Mouse (Mus musculus): ENCODE results near the gene Homer3. TPM values are rescaled to one million over a fixed set of nuclear protein-coding genes. Genes with fewer than 3 reads are reported as not detected.

Homer3 gene
- total and polyA plus RNA-seq, 2 experiments from 2014 or later, result 13.8 to 36.4 TPM

DNA sequence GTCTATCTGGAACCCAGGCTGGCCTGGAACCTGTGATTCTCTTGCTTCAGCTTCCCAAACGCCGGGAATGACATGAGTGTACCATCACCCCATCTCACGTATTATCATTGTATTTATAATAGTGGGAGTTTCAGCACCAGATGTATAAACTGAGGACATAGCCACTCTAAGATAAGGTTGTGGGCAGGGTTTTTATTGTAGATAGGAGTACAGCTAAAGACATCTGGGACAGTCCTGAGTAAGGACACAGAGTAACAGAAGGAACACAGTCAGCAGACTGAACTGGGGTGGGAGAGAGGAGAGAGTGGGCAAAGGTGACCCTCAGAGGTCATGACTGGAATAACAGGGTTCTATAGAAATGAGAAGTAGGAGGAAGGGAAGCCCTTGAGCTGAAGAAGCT is 15.0 kb upstream of the Homer3 start:
- no peak for TF ChIP-seq CTCF (IDR thresholded peaks at IDR 0.05)
- WGBS, result 88% methylated on average over 3 of the region's 3 CpGs

DNA sequence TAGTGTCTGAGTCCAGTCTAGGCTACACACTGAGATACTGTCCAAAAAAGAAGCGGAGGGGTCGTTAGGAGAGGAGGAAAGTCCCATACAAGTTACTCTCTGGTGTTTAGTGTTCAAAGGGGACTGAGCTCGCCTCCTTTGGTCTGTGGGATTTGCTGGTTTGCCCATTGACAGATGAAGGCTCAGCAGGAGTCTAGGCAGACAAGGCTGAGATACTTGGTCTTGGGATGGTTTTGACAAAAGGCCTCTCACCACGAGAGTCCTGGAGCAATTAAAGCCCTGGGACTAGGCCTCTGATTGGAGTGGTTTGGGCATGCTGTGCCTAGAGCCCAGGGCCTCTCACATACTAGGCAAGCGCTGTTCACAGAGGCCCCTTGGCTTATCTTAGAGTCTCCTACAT is 14.3 kb upstream of the Homer3 start:
- ATAC-seq (ENCODE audit: low FRiP score), result no peak

More for the DNA sequence above, 15.0 kb upstream of the Homer3 start:
- ATAC-seq (ENCODE audit: low FRiP score) (no peak), DNase-seq (ENCODE audit: low spot score) (no peak)
- H3K27me3 ChIP-seq (ENCODE audit: insufficient read depth, low read length), result no peaks in the 10 kb centered on the region
- H3K9ac ChIP-seq (replicated peaks; ENCODE audit: low read length, poor library complexity, severe bottlenecking), result no peak overlapping the region
- peaks cover 23% of the 10 kb centered on the region for H3K36me3 ChIP-seq (ENCODE audit: insufficient read depth, low read length)
- H3K4me2 ChIP-seq (ENCODE audit: low read depth, low read length, poor library complexity, severe bottlenecking), result no peak overlapping the region
- no peaks in the 10 kb centered on the region for H3K4me1 ChIP-seq (ENCODE audit: insufficient read depth, low read length)
- H3K27ac ChIP-seq (ENCODE audit: low read depth, low read length), result no peak overlapping the region
- no peaks in the 10 kb centered on the region for H3K9me3 ChIP-seq (ENCODE audit: low read length)
- H3K4me3 ChIP-seq (ENCODE audit: low read depth, low read length), result no peak overlapping the region

DNA sequence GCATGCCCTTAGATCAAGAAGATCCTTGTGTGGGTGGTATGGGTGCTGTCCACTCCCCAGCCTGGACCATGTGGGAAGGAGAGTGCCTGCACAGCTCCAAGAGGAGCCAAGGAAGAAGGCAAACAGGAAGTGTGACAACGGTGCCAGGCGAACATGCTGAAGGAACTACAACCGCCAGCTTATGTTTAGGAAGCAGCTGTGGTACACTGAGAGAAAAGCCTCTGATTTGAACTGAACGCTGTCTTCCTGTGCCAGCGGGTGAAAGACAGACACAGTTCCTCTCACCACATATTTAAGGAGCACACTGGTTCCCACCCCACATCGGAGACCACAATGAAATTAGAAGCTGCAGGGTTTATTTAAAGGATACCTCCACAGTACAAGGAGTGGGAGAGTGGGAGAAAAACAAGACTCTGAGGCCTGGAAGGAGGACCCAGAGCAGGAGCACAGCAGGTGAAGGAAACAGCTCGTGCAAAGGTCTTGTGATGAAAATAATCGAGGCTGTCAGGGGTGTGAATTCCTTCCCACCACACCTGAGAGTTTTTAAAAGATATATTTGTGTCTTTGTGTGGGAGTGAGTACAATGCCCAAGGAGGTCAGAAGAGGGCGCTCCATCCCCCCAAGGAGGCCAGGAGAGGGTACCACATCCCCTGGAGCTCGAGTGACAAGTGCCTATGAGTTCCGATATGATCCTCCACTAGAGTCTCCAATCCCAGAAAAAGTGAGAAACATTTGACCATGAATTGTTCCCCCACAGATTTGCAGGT is 13.6 kb upstream of the Homer3 start:
- no peak for ATAC-seq (ENCODE audit: low FRiP score)
- peak; percentile 56 for TF ChIP-seq CTCF (IDR thresholded peaks at IDR 0.05)
- no peak overlapping the region for H3K4me3 ChIP-seq (ENCODE audit: low read depth, low read length)
- H3K4me2 ChIP-seq (ENCODE audit: low read depth, low read length, poor library complexity, severe bottlenecking), result no peak overlapping the region
- no peak for DNase-seq (ENCODE audit: low spot score)
- H3K27me3 ChIP-seq (ENCODE audit: insufficient read depth, low read length), result no peaks in the 10 kb centered on the region
- H3K4me1 ChIP-seq (ENCODE audit: insufficient read depth, low read length), result no peaks in the 10 kb centered on the region
- no peak overlapping the region for H3K9ac ChIP-seq (replicated peaks; ENCODE audit: low read length, poor library complexity, severe bottlenecking)
- H3K27ac ChIP-seq (ENCODE audit: low read depth, low read length), result no peak overlapping the region
- H3K36me3 ChIP-seq (ENCODE audit: insufficient read depth, low read length), result peaks cover 11% of the 10 kb centered on the region; the same call in 1 of the 2 replicates
- no peaks in the 10 kb centered on the region for H3K9me3 ChIP-seq (ENCODE audit: low read length)
- WGBS, result 59% methylated on average over 11 of the region's 11 CpGs

More for the DNA sequence above, 14.3 kb upstream of the Homer3 start:
- TF ChIP-seq CTCF (IDR thresholded peaks at IDR 0.05), result no peak
- peaks cover 17% of the 10 kb centered on the region for H3K36me3 ChIP-seq (ENCODE audit: insufficient read depth, low read length)
- no peak overlapping the region for H3K9ac ChIP-seq (replicated peaks; ENCODE audit: low read length, poor library complexity, severe bottlenecking)
- 41% methylated on average over 5 of the region's 5 CpGs for WGBS
- DNase-seq (ENCODE audit: low spot score), result no peak
- H3K9me3 ChIP-seq (ENCODE audit: low read length), result no peaks in the 10 kb centered on the region
- no peaks in the 10 kb centered on the region for H3K4me1 ChIP-seq (ENCODE audit: insufficient read depth, low read length)
- no peak overlapping the region for H3K4me3 ChIP-seq (ENCODE audit: low read depth, low read length)
- H3K27me3 ChIP-seq (ENCODE audit: insufficient read depth, low read length), result no peaks in the 10 kb centered on the region
- no peak overlapping the region for H3K4me2 ChIP-seq (ENCODE audit: low read depth, low read length, poor library complexity, severe bottlenecking)
- no peak overlapping the region for H3K27ac ChIP-seq (ENCODE audit: low read depth, low read length)

DNA sequence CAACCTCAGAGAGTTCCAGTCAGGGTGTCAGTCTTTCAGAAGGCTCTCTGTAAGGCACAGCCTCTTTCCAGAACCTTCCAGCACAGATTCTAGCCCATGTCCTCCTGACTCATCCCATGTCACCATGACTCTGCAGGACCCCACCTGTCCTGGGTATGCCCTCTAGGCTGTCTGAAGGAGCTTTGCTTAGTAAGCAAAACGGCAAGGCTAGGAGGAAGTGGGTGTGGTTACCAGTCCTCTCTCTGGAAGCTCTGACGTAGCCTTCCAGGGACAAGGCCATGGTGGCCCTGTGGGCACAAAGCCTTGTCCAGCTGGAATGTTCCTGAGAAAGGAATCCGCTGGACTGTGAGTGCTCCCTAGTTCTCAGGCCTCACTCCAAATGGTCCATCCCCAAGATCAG is 9.7 kb upstream of the Homer3 start:
- 64% methylated on average over 3 of the region's 3 CpGs for WGBS
- no peak for TF ChIP-seq CTCF (IDR thresholded peaks at IDR 0.05)

DNA sequence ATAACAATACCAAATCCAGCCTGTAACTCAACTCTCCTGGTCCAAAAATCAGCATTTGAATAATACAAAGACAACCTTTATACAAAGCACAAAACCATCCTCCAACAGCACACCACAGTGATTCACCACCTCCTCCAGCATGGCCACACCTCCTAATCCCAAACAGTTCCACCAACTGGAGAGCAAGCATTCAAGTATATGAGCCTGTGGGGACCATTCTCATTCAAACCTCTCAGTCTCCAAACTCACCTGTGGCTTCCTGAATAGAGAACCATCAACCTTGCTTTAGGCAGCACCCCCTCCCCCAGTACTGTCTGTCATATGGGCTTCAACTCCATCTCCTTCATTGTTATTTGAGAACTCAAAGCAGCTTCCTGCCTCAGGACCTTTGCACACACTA is 8.3 kb upstream of the Homer3 start:
- Histone ChIP-seq H3K4me1 (ENCODE audit: insufficient read depth, low read length) (no peaks in the 10 kb centered on the region), H3K27me3 (ENCODE audit: insufficient read depth, low read length) (no peaks in the 10 kb centered on the region), H3K9me3 (ENCODE audit: low read length) (no peaks in the 10 kb centered on the region), H3K27ac (ENCODE audit: low read depth, low read length) (no peak overlapping the region), H3K4me3 (ENCODE audit: low read depth, low read length) (no peak overlapping the region), H3K9ac (replicated peaks; ENCODE audit: low read length, poor library complexity, severe bottlenecking) (no peak overlapping the region), H3K36me3 (ENCODE audit: insufficient read depth, low read length) (no peaks in the 10 kb centered on the region), H3K4me2 (ENCODE audit: low read depth, low read length, poor library complexity, severe bottlenecking) (no peak overlapping the region)
- ATAC-seq (ENCODE audit: low FRiP score) (no peak), DNase-seq (ENCODE audit: low spot score) (no peak)
- TF ChIP-seq CTCF (IDR thresholded peaks at IDR 0.05), result no peak

More for the DNA sequence above, 9.7 kb upstream of the Homer3 start:
- Histone ChIP-seq H3K9ac (replicated peaks; ENCODE audit: low read length, poor library complexity, severe bottlenecking) (no peak overlapping the region), H3K4me3 (ENCODE audit: low read depth, low read length) (no peak overlapping the region), H3K4me1 (ENCODE audit: insufficient read depth, low read length) (no peaks in the 10 kb centered on the region), H3K27ac (ENCODE audit: low read depth, low read length) (no peak overlapping the region), H3K4me2 (ENCODE audit: low read depth, low read length, poor library complexity, severe bottlenecking) (no peak overlapping the region), H3K36me3 (ENCODE audit: insufficient read depth, low read length) (no peaks in the 10 kb centered on the region), H3K27me3 (ENCODE audit: insufficient read depth, low read length) (no peaks in the 10 kb centered on the region), H3K9me3 (ENCODE audit: low read length) (no peaks in the 10 kb centered on the region)
- ATAC-seq (ENCODE audit: low FRiP score), result no peak
- no peak for DNase-seq (ENCODE audit: low spot score)

DNA sequence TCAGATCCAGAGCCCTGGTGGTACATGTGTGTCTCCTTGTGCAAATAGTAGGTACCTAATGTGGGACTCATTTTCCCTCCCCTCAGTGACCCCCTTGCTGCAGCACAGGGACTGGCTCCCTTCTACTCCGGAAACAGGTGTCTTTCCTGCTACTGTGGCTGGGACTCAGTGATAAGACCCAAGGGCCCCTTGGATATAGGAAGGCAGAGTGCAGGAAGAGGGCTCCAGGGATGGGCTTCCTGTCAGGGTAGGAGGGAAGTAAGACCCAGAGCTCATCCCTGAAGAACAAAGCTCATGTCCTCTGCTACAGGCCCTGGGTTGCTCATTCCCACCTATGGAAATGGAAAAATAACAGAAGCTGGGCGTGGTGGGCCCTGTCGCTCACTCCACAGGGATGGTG is 6.2 kb upstream of the Homer3 start:
- no peak overlapping the region for H3K4me2 ChIP-seq (ENCODE audit: low read depth, low read length, poor library complexity, severe bottlenecking)
- no peak overlapping the region for H3K27ac ChIP-seq (ENCODE audit: low read depth, low read length)
- H3K9me3 ChIP-seq (ENCODE audit: low read length), result no peaks in the 10 kb centered on the region
- H3K4me1 ChIP-seq (ENCODE audit: insufficient read depth, low read length), result no peaks in the 10 kb centered on the region
- ATAC-seq (ENCODE audit: low FRiP score), result no peak
- no peak overlapping the region for H3K9ac ChIP-seq (replicated peaks; ENCODE audit: low read length, poor library complexity, severe bottlenecking)
- no peak for TF ChIP-seq CTCF (IDR thresholded peaks at IDR 0.05)
- H3K36me3 ChIP-seq (ENCODE audit: insufficient read depth, low read length), result no peaks in the 10 kb centered on the region
- DNase-seq (ENCODE audit: low spot score), result no peak
- H3K4me3 ChIP-seq (ENCODE audit: low read depth, low read length), result no peak overlapping the region
- WGBS, result 78% methylated on average over 3 of the region's 3 CpGs
- no peaks in the 10 kb centered on the region for H3K27me3 ChIP-seq (ENCODE audit: insufficient read depth, low read length)

Measured in midbrain, postnatal 0 days (tissue).